Mouse (Mus musculus): ENCODE results near the gene Erp44.

GRCm38 (mm10) chr4:48149492-48149891, 129.9 kb downstream of the Erp44 start:
- TF ChIP-seq CTCF (IDR thresholded peaks at IDR 0.05; ENCODE audit: low read depth) (no peak), EP300 (IDR thresholded peaks at IDR 0.05; ENCODE audit: low read depth) (peak; percentile 60; the same call in 1 of the 2 replicates)
